Mouse (Mus musculus) neural tube, embryonic 10.5 days (tissue): ENCODE data around the gene Acin1.

Experiments
- DNase-seq: peaks from one replicate; pipeline ENCODE4 v3.0.0-alpha.2; 2017; ENCODE audit warnings: low spot score; ENCODE audit errors: extremely low spot score

Acin1 gene

GRCm38 (mm10) chr14:54610648-54611047, 76.1 kb downstream of the Acin1 start:
- no peak for DNase-seq

GRCm38 (mm10) chr14:54609962-54610361, 76.8 kb downstream of the Acin1 start:
- DNase-seq = no peak

GRCm38 (mm10) chr14:54609245-54609644, 77.5 kb downstream of the Acin1 start:
- DNase-seq = no peak

- no peak for DNase-seq
Measured at GRCm38 (mm10) chr14:54607226-54607625, 79.5 kb downstream of the Acin1 start.

GRCm38 (mm10) chr14:54605752-54606321, 80.9 kb downstream of the Acin1 start, which contains the start of gene 4931414P19Rik:
Gene 4931414P19Rik, minus strand, starts transcription at chr14:54605993.
- peak; percentile 78 for DNase-seq

- DNase-seq = no peak
Measured at GRCm38 (mm10) chr14:54603686-54604085, 83.0 kb downstream of the Acin1 start.

- DNase-seq = peak; percentile 90
Measured at GRCm38 (mm10) chr14:54603038-54603654, 83.6 kb downstream of the Acin1 start.

GRCm38 (mm10) chr14:54602613-54603012, 84.1 kb downstream of the Acin1 start:
- DNase-seq = no peak

GRCm38 (mm10) chr14:54601601-54602000, 85.1 kb downstream of the Acin1 start:
- no peak for DNase-seq

GRCm38 (mm10) chr14:54597084-54597483, 89.6 kb downstream of the Acin1 start:
- DNase-seq = no peak

- no peak for DNase-seq
Measured at GRCm38 (mm10) chr14:54594631-54595414, 91.9 kb downstream of the Acin1 start.

GRCm38 (mm10) chr14:54594055-54594454, 92.7 kb downstream of the Acin1 start:
- no peak for DNase-seq

GRCm38 (mm10) chr14:54592319-54592934, 94.3 kb downstream of the Acin1 start:
- DNase-seq = no peak
